Mouse (Mus musculus): ENCODE measurements around the gene Mfsd4b3. TPM values are rescaled to one million over a fixed set of nuclear protein-coding genes. Genes with fewer than 3 reads are reported as not detected.
"Not testable (repeated sequence)": the region's sequence is repeated elsewhere in the genome, so short reads cannot be mapped to it uniquely, and the experiment has no call there.

Mfsd4b3 gene
- polyA plus RNA-seq, 1 experiment from 2014 or later = 0.15 TPM

DNA sequence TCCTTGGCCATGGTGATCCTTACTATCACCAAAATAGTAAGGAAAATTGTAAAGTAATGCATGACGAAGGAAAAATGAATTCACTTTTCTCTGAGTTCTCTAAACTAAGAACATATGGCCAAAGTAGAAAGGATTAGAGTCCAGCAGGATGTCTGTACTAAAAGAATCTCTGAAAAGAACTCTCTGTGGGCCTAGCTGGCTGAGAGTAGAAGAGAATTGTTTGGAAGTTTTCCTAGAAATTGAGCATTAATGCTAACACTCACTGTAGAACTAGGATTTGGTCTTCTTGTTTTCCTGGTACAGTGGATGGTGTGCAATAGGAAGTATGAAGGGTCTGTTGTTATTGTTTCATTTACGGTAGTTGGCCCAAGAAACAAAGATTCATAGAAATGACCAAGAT lies 4.8 kb downstream of the Mfsd4b3 start:
- 0 out of 2 replicates have a peak, but pooled peaks cover 4% of the 10 kb centered on the region for H3K27me3 ChIP-seq (ENCODE audit: control insufficient read depth, insufficient read depth, low read length)
- no peak overlapping the region for H3K4me3 ChIP-seq (ENCODE audit: low read depth, low read length)
- H3K9me3 ChIP-seq (ENCODE audit: control insufficient read depth, low read length) = no peaks in the 10 kb centered on the region
- ATAC-seq (ENCODE audit: low read depth) = no peak
- H3K36me3 ChIP-seq (ENCODE audit: control insufficient read depth, insufficient read depth, low read length) = no peaks in the 10 kb centered on the region
- H3K4me2 ChIP-seq (ENCODE audit: low read depth, low read length) = no peak overlapping the region
- no peak overlapping the region for H3K27ac ChIP-seq (ENCODE audit: low read depth, low read length)
- H3K9ac ChIP-seq (replicated peaks; ENCODE audit: low read depth, low read length) = no peak overlapping the region
- H3K4me1 ChIP-seq (ENCODE audit: control insufficient read depth, insufficient read depth, low read length) = no peaks in the 10 kb centered on the region
- 87% methylated on average over 2 of the region's 2 CpGs for WGBS

DNA sequence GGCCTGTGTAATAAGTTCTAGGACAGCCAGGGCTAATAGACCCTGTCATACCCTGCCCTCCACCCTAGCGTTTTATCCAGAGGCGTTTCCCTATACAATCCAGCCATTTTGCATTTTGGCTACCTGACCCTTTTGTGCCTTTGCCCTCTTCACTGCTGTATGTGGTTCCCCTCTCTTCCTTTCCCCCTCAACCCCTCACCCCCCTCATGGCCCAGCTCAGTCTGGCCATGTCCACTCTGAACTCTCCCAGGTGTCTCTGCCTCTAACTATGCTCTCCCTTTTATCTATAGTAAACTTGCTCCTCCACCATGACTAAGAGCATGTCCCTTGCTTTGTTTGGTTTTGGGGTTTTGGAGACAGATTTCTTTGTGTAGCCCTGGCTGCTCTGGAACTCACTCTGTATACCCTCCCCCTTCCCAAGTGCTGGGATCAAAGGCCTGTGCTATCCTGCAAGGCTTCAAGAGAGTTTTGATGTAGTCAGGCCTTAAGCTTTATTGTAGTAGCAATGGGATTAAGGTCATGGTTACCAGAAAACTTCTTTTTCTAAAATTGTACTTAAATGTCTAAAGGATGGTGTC lies 10.5 kb downstream of the Mfsd4b3 start:
- no peaks in the 10 kb centered on the region for H3K27me3 ChIP-seq (ENCODE audit: control insufficient read depth, insufficient read depth, low read length)
- no peak overlapping the region for H3K4me2 ChIP-seq (ENCODE audit: low read depth, low read length)
- 89% methylated on average over 2 of the region's 2 CpGs for WGBS
- H3K9me3 ChIP-seq (ENCODE audit: control insufficient read depth, low read length) = no peaks in the 10 kb centered on the region
- H3K4me3 ChIP-seq (ENCODE audit: low read depth, low read length) = no peak overlapping the region
- no peaks in the 10 kb centered on the region for H3K36me3 ChIP-seq (ENCODE audit: control insufficient read depth, insufficient read depth, low read length)
- H3K9ac ChIP-seq (replicated peaks; ENCODE audit: low read depth, low read length) = no peak overlapping the region
- H3K27ac ChIP-seq (ENCODE audit: low read depth, low read length) = no peak overlapping the region
- no peak for ATAC-seq (ENCODE audit: low read depth)
- H3K4me1 ChIP-seq (ENCODE audit: control insufficient read depth, insufficient read depth, low read length) = no peaks in the 10 kb centered on the region

DNA sequence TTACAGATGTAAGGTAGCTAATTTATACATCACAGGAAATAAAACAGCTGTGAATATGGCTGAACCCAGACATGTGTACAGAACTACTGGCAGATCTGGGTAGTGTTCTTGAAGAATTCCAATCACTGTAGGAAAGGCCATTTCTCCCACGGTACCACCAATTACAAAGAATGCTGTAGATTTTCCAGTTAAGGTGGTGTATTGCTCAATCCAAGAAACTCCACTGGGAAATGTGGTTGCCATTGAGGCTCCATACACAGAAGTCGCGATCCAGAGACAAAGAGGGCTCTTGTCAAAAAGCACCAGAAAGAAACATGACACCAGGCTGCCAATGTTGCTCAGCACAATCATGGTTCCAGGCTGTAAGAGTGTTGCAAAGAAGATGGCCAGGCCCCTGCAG lies 12.8 kb downstream of the Mfsd4b3 start:
- H3K9me3 ChIP-seq (ENCODE audit: control insufficient read depth, low read length); H3K27ac ChIP-seq (ENCODE audit: low read depth, low read length); H3K4me3 ChIP-seq (ENCODE audit: low read depth, low read length); ATAC-seq (ENCODE audit: low read depth); H3K27me3 ChIP-seq (ENCODE audit: control insufficient read depth, insufficient read depth, low read length); H3K36me3 ChIP-seq (ENCODE audit: control insufficient read depth, insufficient read depth, low read length); H3K4me2 ChIP-seq (ENCODE audit: low read depth, low read length); H3K9ac ChIP-seq (replicated peaks; ENCODE audit: low read depth, low read length); H3K4me1 ChIP-seq (ENCODE audit: control insufficient read depth, insufficient read depth, low read length): not testable (repeated sequence)
- 82% methylated on average over 3 of the region's 3 CpGs for WGBS

DNA sequence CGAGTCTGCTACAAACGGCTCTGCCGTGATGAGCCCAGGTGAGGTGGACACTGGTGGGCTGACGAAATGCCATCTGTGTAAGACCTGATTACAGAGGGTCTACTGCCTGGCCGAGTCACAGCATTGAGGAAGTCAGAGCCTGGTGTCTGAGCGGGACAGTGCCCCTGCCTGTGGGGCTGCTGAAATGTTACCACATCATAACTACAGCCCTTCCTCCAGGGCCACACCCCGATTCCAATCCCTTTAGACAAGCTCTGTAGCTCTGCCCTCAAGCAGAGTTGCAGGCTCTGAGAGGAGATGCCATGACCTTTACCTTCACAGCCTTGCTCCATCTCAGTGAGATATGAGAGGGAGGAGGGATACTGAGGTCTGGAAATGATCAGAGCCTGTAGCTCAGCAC lies 23.4 kb downstream of the Mfsd4b3 start:
- H3K4me3 ChIP-seq (ENCODE audit: low read depth, low read length) = no peak overlapping the region
- 83% methylated on average over 7 of the region's 7 CpGs for WGBS
- no peaks in the 10 kb centered on the region for H3K4me1 ChIP-seq (ENCODE audit: control insufficient read depth, insufficient read depth, low read length)
- no peak overlapping the region for H3K9ac ChIP-seq (replicated peaks; ENCODE audit: low read depth, low read length)
- no peak overlapping the region for H3K27ac ChIP-seq (ENCODE audit: low read depth, low read length)
- no peaks in the 10 kb centered on the region for H3K9me3 ChIP-seq (ENCODE audit: control insufficient read depth, low read length)
- ATAC-seq (ENCODE audit: low read depth) = no peak
- no peak overlapping the region for H3K4me2 ChIP-seq (ENCODE audit: low read depth, low read length)
- no peaks in the 10 kb centered on the region for H3K36me3 ChIP-seq (ENCODE audit: control insufficient read depth, insufficient read depth, low read length)
- no peaks in the 10 kb centered on the region for H3K27me3 ChIP-seq (ENCODE audit: control insufficient read depth, insufficient read depth, low read length)

DNA sequence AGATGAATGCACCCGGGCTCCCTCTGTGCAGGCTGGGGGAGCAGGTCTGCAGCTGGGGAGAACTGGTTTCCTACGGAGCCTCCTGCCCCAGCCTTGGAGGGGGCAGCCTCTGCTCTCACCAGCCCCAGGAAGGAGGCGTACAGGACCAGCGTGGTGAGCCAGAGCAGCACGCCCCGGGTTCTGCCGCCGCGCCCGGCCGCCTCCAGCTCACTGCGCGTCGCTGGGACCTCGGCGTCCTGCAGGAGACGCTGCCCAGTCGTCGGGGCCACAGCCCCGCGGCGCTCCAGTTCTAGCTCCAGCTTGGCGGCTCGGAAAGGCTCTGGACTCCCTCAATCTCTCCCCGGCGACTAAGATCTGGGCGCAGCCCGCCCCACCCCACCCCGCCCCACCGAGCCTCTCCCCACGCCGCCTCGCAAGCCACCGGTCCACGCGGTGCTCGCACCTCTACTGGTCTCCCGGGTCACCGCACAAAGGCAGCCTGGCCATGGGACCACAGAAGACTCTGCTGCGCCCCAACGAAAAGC lies 33.3 kb downstream of the Mfsd4b3 start, which contains the start of gene Mfsd4b2:
Mfsd4b2 (minus strand) TSS at position 308 of the 524 bp plus-strand sequence.
- peak within 1 kb of the TSS; percentile 75 for H3K4me2 ChIP-seq (ENCODE audit: low read depth, low read length)
- H3K4me1 ChIP-seq (ENCODE audit: control insufficient read depth, insufficient read depth, low read length) = no peaks in the 10 kb centered on the region
- no peaks in the 10 kb centered on the region for H3K36me3 ChIP-seq (ENCODE audit: control insufficient read depth, insufficient read depth, low read length)
- ATAC-seq (ENCODE audit: low read depth) = peak; percentile 56
- H3K9ac ChIP-seq (replicated peaks; ENCODE audit: low read depth, low read length) = peak within 1 kb of the TSS; percentile 39
- WGBS = 1% methylated on average over 39 of the region's 41 CpGs
- H3K9me3 ChIP-seq (ENCODE audit: control insufficient read depth, low read length) = no peaks in the 10 kb centered on the region
- H3K27ac ChIP-seq (ENCODE audit: low read depth, low read length) = no peak within 1 kb of the TSS
- peaks cover 9% of the 10 kb centered on the region for H3K27me3 ChIP-seq (ENCODE audit: control insufficient read depth, insufficient read depth, low read length)
- peak within 1 kb of the TSS; percentile 35 for H3K4me3 ChIP-seq (ENCODE audit: low read depth, low read length)

DNA sequence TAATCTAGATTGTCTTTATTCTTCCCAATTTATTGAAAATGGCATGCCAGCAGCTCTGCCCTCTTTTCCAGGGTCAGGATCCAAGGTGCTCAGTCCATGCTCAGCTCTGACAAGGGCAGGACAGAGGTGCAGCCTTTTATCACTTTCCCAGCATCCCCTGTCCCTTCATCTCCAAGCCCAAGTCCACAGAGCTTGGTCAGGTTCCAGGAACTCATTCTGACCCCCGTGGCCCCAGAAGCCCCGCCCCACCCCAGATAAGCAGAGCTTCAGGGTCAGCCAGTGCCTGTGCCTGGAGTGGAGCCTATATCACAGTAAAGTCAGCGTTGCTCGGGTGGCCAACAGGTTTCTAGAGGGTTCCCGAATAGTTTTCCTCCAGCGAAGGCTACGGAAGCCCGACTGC lies 35.4 kb downstream of the Mfsd4b3 start:
- H3K27ac ChIP-seq (ENCODE audit: low read depth, low read length); ATAC-seq (ENCODE audit: low read depth); H3K4me1 ChIP-seq (ENCODE audit: control insufficient read depth, insufficient read depth, low read length); H3K4me2 ChIP-seq (ENCODE audit: low read depth, low read length); H3K36me3 ChIP-seq (ENCODE audit: control insufficient read depth, insufficient read depth, low read length); H3K27me3 ChIP-seq (ENCODE audit: control insufficient read depth, insufficient read depth, low read length); H3K9me3 ChIP-seq (ENCODE audit: control insufficient read depth, low read length); H3K9ac ChIP-seq (replicated peaks; ENCODE audit: low read depth, low read length); H3K4me3 ChIP-seq (ENCODE audit: low read depth, low read length): not testable (repeated sequence)
- 75% methylated on average over 8 of the region's 8 CpGs for WGBS

DNA sequence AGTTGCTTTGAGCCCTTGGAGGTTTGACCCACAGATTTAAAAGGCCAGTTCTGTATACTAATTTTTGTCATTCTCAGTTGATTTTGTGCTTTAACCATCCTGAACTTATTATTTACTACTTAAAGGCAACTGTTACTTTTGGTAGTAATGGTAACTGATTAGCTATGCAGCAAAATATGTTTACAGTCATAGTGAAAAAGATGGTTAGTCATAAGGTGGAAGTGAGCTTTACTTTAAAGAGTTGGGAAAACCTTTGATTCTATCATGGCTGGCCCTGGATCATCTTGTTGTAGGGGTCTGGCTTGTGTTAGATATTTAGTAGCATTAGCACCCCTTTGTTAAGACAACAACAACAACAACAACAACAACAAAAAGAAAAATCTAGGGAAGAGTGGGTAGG lies 47.3 kb downstream of the Mfsd4b3 start:
- no peaks in the 10 kb centered on the region for H3K27me3 ChIP-seq (ENCODE audit: control insufficient read depth, insufficient read depth, low read length)
- no peak overlapping the region for H3K4me3 ChIP-seq (ENCODE audit: low read depth, low read length)
- no peak overlapping the region for H3K9ac ChIP-seq (replicated peaks; ENCODE audit: low read depth, low read length)
- H3K9me3 ChIP-seq (ENCODE audit: control insufficient read depth, low read length) = no peaks in the 10 kb centered on the region
- H3K4me2 ChIP-seq (ENCODE audit: low read depth, low read length) = no peak overlapping the region
- H3K36me3 ChIP-seq (ENCODE audit: control insufficient read depth, insufficient read depth, low read length) = no peaks in the 10 kb centered on the region
- H3K4me1 ChIP-seq (ENCODE audit: control insufficient read depth, insufficient read depth, low read length) = no peaks in the 10 kb centered on the region
- H3K27ac ChIP-seq (ENCODE audit: low read depth, low read length) = no peak overlapping the region
- no peak for ATAC-seq (ENCODE audit: low read depth)

DNA sequence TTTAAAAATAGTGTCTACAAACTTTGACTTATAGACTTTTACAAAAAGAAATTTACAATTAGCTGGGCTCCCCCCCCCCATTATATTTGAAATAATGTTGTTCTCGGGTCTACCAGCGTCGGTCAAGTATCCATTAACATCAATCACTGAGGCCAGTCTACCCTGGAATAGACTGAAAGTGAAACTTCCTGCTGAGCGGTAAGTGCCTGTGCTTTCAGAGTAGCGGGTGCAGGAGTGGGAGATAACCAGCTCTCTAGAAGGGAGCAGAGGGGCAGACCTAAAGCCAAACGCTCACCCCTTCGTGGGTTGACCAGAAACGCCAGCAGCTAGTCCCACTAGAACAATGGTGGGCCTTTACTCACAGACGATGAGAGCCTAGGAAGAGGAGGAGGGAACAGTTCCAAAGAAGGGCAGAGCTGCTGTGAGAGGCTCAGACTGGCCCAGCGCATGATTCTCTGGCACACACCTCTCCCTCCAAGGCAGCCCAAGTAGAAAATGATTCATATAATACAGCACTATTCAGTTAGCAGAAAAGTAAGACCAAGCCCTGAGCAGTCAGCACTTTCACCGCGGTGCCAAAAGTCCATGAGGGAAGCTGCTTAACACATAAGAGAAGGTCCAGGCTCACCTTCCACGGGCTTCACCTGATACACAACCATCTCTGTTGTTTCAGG lies 51.0 kb downstream of the Mfsd4b3 start:
- Histone ChIP-seq H3K36me3 (ENCODE audit: control insufficient read depth, insufficient read depth, low read length) (no peaks in the 10 kb centered on the region), H3K4me2 (ENCODE audit: low read depth, low read length) (no peak overlapping the region), H3K27ac (ENCODE audit: low read depth, low read length) (no peak overlapping the region), H3K9ac (replicated peaks; ENCODE audit: low read depth, low read length) (no peak overlapping the region), H3K9me3 (ENCODE audit: control insufficient read depth, low read length) (no peaks in the 10 kb centered on the region), H3K27me3 (ENCODE audit: control insufficient read depth, insufficient read depth, low read length) (no peaks in the 10 kb centered on the region), H3K4me3 (ENCODE audit: low read depth, low read length) (no peak overlapping the region), H3K4me1 (ENCODE audit: control insufficient read depth, insufficient read depth, low read length) (no peaks in the 10 kb centered on the region)
- ATAC-seq (ENCODE audit: low read depth) = no peak
- 67% methylated on average over 13 of the region's 13 CpGs for WGBS

DNA sequence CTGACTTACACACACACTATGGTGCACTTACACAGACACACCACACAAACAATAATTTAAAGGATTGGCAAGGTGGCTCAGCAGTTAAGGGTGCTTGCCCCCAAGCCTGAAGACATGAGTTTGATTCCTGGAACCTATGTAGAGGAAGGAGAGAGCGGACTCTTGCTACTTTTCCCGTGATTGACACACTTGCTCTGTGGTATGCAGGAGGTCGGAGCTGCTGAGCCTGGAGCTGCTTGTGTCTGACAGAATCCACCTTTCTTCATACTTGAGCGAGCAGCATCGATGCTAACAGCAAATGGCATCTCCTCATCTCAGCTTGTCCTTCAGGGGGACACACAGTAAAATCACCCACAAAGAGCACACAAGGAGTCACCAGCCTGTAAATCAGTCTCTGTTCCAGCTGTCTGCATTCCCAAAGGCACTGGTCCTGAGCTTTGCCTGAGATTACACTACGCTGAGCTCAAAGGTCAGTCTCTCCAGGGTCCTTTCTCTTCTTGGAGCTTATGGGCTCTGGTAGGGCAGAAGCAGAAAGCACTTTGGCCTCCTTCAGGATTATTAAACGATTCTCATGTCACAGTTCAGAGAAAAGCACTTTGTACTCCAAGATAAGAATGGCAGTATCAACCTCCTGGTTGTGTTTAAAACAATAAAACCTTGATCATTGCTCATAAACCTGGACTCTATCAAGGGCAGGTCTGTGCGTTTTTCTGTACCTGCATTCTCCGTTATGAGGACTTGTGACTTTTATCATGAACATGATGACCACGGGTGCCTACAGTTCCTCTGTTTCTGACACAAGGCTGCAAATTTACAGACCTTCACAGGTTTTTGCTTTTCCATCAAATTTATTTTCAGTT lies 52.9 kb downstream of the Mfsd4b3 start:
- Histone ChIP-seq H3K36me3 (ENCODE audit: control insufficient read depth, insufficient read depth, low read length) (no peaks in the 10 kb centered on the region), H3K4me2 (ENCODE audit: low read depth, low read length) (no peak overlapping the region), H3K9me3 (ENCODE audit: control insufficient read depth, low read length) (no peaks in the 10 kb centered on the region), H3K27me3 (ENCODE audit: control insufficient read depth, insufficient read depth, low read length) (no peaks in the 10 kb centered on the region), H3K27ac (ENCODE audit: low read depth, low read length) (no peak overlapping the region), H3K9ac (replicated peaks; ENCODE audit: low read depth, low read length) (no peak overlapping the region), H3K4me1 (ENCODE audit: control insufficient read depth, insufficient read depth, low read length) (no peaks in the 10 kb centered on the region), H3K4me3 (ENCODE audit: low read depth, low read length) (no peak overlapping the region)
- no peak for ATAC-seq (ENCODE audit: low read depth)
- 83% methylated on average over 10 of the region's 10 CpGs for WGBS
